Mouse (Mus musculus) C2C12 (cell line): ENCODE data around the gene Nhlh2. TPM values are rescaled to one million over a fixed set of nuclear protein-coding genes. Genes with fewer than 3 reads are reported as not detected.

Experiments used
- H3K27me3 ChIP-seq: one replicate; pipeline ENCODE4 v1.6.1; 2011; ENCODE audit not compliant: control insufficient read depth, insufficient read depth, insufficient read length
- H3K36me3 ChIP-seq: one replicate; pipeline ENCODE4 v1.6.1; 2011; ENCODE audit not compliant: control insufficient read depth, insufficient read depth
- H3K4me3 ChIP-seq: one replicate; pipeline ENCODE4 v1.5.1; 2011; ENCODE audit warnings: mild to moderate bottlenecking, control low read depth; ENCODE audit not compliant: poor library complexity, insufficient read depth, severe bottlenecking
- H3K79me2 ChIP-seq: one replicate; pipeline ENCODE4 v1.6.1; 2011; ENCODE audit not compliant: control insufficient read depth, insufficient read depth
- H3K79me3 ChIP-seq: one replicate; pipeline ENCODE4 v1.6.1; 2011; ENCODE audit warnings: low read depth, control low read depth
- H3ac ChIP-seq: one replicate; pipeline ENCODE3; 2011; ENCODE audit warnings: low read depth; ENCODE audit not compliant: control insufficient read depth, insufficient read length
- CEBPB ChIP-seq: IDR thresholded peaks from one replicate; pipeline ENCODE4 v1.6.1; 2011; ENCODE audit warnings: low read depth, mild to moderate bottlenecking, control low read depth, moderate library complexity
- CTCF ChIP-seq: IDR thresholded peaks from one replicate; pipeline ENCODE4 v1.5.1; 2011; ENCODE audit not compliant: control insufficient read depth, insufficient read depth, insufficient read length
- FOSL1 ChIP-seq: IDR thresholded peaks from one replicate; pipeline ENCODE4 v1.8.0; 2011; ENCODE audit warnings: mild to moderate bottlenecking, low read length; ENCODE audit not compliant: poor library complexity, insufficient read depth, severe bottlenecking
- MAX ChIP-seq: IDR thresholded peaks from one replicate; pipeline ENCODE4 v1.6.1; 2011; ENCODE audit warnings: mild to moderate bottlenecking, control low read depth
- MYOD1 ChIP-seq: IDR thresholded peaks from one replicate; pipeline ENCODE4 v1.6.1; 2011; ENCODE audit warnings: low read depth; ENCODE audit not compliant: control insufficient read depth, insufficient read length
- MYOG ChIP-seq: IDR thresholded peaks from one replicate; pipeline ENCODE4 v1.6.1; 2011; ENCODE audit not compliant: control insufficient read depth, insufficient read length; ENCODE audit errors: extremely low read depth
- USF1 ChIP-seq: IDR thresholded peaks from one replicate; pipeline ENCODE4 v1.6.1; 2011; ENCODE audit warnings: low read depth, mild to moderate bottlenecking, control low read depth, moderate library complexity
- polyA plus RNA-seq: library from polyadenylated mRNA; unstranded; fragments of >200 nt; fragmentation: generic; extraction: Trizol; gene quantifications from one replicate; pipeline ENCODE4 v1.2.1, GENCODE M21; 2012; ENCODE audit warnings: missing spikeins

Nhlh2 gene
- polyA plus RNA-seq, 1 experiment = 0.02 TPM

- Histone ChIP-seq H3K36me3 (no peaks in the 10 kb centered on the region), H3ac (no peak overlapping the region), H3K27me3 (no peaks in the 10 kb centered on the region), H3K79me2 (no peaks in the 10 kb centered on the region), H3K79me3 (no peaks in the 10 kb centered on the region), H3K4me3 (no peak overlapping the region)
- no peak for TF ChIP-seq FOSL1
- no peak for TF ChIP-seq MYOD1
- TF ChIP-seq USF1 = no peak
- no peak for TF ChIP-seq CTCF
- TF ChIP-seq MYOG = no peak
- TF ChIP-seq CEBPB = no peak
- TF ChIP-seq MAX = no peak
Observed at GRCm38 (mm10) chr3:102022721-102023120, 12.8 kb downstream of the Nhlh2 start.

- H3K4me3 ChIP-seq = no peak overlapping the region
- no peaks in the 10 kb centered on the region for H3K36me3 ChIP-seq
Observed at GRCm38 (mm10) chr3:102023337-102023736, 13.5 kb downstream of the Nhlh2 start.

GRCm38 (mm10) chr3:102023829-102024228 lies 14.0 kb downstream of the Nhlh2 start:
- TF ChIP-seq MYOG = no peak
- Histone ChIP-seq H3K4me3 (no peak overlapping the region), H3K27me3 (no peaks in the 10 kb centered on the region)

More at GRCm38 (mm10) chr3:102023337-102023736, 13.5 kb downstream of the Nhlh2 start:
- H3K27me3 ChIP-seq = no peaks in the 10 kb centered on the region
- TF ChIP-seq CTCF (no peak), MYOD1 (no peak), MAX (no peak), CEBPB (no peak), FOSL1 (no peak), USF1 (no peak), MYOG (no peak)
- no peaks in the 10 kb centered on the region for H3K79me3 ChIP-seq
- H3K79me2 ChIP-seq = no peaks in the 10 kb centered on the region
- no peak overlapping the region for H3ac ChIP-seq

GRCm38 (mm10) chr3:102024981-102025451 lies 15.1 kb downstream of the Nhlh2 start:
- TF ChIP-seq USF1 (no peak), CTCF (no peak)
- H3K79me2 ChIP-seq = no peaks in the 10 kb centered on the region
- no peaks in the 10 kb centered on the region for H3K36me3 ChIP-seq
- no peaks in the 10 kb centered on the region for H3K27me3 ChIP-seq
- H3K4me3 ChIP-seq = no peak overlapping the region
- no peaks in the 10 kb centered on the region for H3K79me3 ChIP-seq
- no peak overlapping the region for H3ac ChIP-seq

More at GRCm38 (mm10) chr3:102023829-102024228, 14.0 kb downstream of the Nhlh2 start:
- no peaks in the 10 kb centered on the region for H3K79me2 ChIP-seq
- no peak overlapping the region for H3ac ChIP-seq
- no peaks in the 10 kb centered on the region for H3K36me3 ChIP-seq
- H3K79me3 ChIP-seq = no peaks in the 10 kb centered on the region

GRCm38 (mm10) chr3:102025659-102026058 lies 15.8 kb downstream of the Nhlh2 start:
- Histone ChIP-seq H3K36me3 (no peaks in the 10 kb centered on the region), H3K4me3 (no peak overlapping the region), H3ac (no peak overlapping the region), H3K79me3 (no peaks in the 10 kb centered on the region), H3K27me3 (no peaks in the 10 kb centered on the region), H3K79me2 (no peaks in the 10 kb centered on the region)
- no peak for TF ChIP-seq CEBPB
- no peak for TF ChIP-seq MAX
- no peak for TF ChIP-seq FOSL1
- no peak for TF ChIP-seq CTCF
- no peak for TF ChIP-seq USF1
- no peak for TF ChIP-seq MYOG
- TF ChIP-seq MYOD1 = no peak

GRCm38 (mm10) chr3:102027880-102028279 lies 18.0 kb downstream of the Nhlh2 start:
- no peaks in the 10 kb centered on the region for H3K79me2 ChIP-seq
- no peaks in the 10 kb centered on the region for H3K36me3 ChIP-seq
- no peaks in the 10 kb centered on the region for H3K79me3 ChIP-seq
- H3ac ChIP-seq = no peak overlapping the region
- no peaks in the 10 kb centered on the region for H3K27me3 ChIP-seq
- H3K4me3 ChIP-seq = no peak overlapping the region
- TF ChIP-seq CTCF (peak; percentile 54), MAX (no peak), USF1 (no peak)
